ENCODE assay signal across 8 mouse cellular contexts in the genomic region with DNA sequence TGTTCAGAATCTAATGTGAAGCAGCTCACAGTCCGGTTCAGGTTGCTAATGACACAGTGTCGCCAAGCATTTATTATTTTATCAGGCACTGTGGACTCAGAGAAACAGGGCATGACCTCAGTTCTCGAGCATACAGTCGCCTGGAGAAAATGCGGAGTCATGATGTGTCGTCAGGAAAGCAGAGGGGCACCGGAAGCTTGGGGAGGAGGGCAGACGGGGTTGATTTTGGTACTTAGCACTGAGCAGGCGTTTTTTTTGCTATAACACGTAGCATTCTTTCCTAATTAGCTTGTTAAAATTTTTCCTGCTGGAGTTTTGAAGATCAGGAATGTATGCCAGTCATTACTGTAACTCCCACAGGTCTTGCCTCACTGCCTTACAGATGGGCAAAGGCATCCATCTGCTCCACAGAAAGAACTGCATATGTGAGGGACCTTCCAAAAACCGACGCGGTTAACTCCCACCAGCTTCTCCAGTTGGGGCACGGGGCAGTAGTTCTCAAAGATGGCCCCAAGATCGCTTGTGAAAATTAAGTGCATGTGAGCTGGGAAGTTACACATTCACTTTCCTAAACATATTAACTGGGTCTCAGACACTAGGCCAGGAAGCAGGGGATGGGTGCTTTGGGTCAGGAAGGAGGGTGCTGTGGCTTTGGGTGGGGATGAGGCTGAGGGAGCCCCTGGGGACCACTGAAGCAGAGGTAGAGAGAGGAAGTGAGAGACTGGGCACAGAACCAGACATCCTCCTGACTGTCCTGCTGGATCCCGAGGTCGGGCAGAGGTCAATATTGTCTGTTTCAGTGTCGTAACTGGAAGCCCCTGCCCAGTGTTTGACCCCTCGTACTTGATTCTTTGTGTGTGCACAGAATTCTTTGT. TPM values are rescaled to one million over a fixed set of nuclear protein-coding genes. Genes with fewer than 3 reads are reported as not detected.
A peak's percentile ranks its signal among the peaks of the same experiment; 100 is the strongest.
DNase-seq lines count a peak whose midpoint lies in the region; ATAC-seq and TF ChIP-seq lines count a peak whose summit lies in the region.

No protein-coding gene starts in this region.

- H3ac ChIP-seq in C2C12 (ENCODE audit: control insufficient read depth, insufficient read length, low read depth) = no peak overlapping the region

- peak; percentile 86 for DNase-seq in MEL (ENCODE audit: low read depth, low spot score)
- peak; percentile 46 for DNase-seq in liver, postnatal 0 days
- peak; percentile 69 for DNase-seq in thymus, postnatal 4 days
- no peak for DNase-seq in right cerebral cortex, postnatal 10 days (ENCODE audit: low spot score in 2 of 2)
- no peak for DNase-seq in layer of hippocampus, adult 11-12 months (ENCODE audit: low spot score)
- DNase-seq in cerebellum, postnatal 14 days = no peak

- H3K27me3 ChIP-seq in C2C12 (ENCODE audit: control insufficient read depth, insufficient read depth, insufficient read length) (no peaks in the 10 kb centered on the region), MEL (ENCODE audit: control insufficient read depth in 1 of 2, insufficient read depth in 2 of 2, low read length in 2 of 2) (no peaks in the 10 kb centered on the region)
- H3K27me3 ChIP-seq in liver, postnatal 0 days (ENCODE audit: insufficient read depth, low read length) = no peaks in the 10 kb centered on the region

- peaks cover 0 to 15% of the 10 kb centered on the region in 2 experiments; a peak in 3 of 4 replicates for H3K4me1 ChIP-seq in MEL (ENCODE audit: control insufficient read depth in 1 of 2, insufficient read depth in 2 of 2, low read length in 2 of 2)
- peaks cover 10% of the 10 kb centered on the region for H3K4me1 ChIP-seq in liver, postnatal 0 days (ENCODE audit: insufficient read depth)

- H3K27ac ChIP-seq in MEL (ENCODE audit: control insufficient read depth, low read depth, low read length) = peak overlapping the region; percentile 90
- peak overlapping the region; percentile 20 for H3K27ac ChIP-seq in liver, postnatal 0 days (ENCODE audit: low read depth)

- no peak for TF ChIP-seq RAD21 in MEL (IDR thresholded peaks at IDR 0.05; ENCODE audit: low read depth, low read length)

- H3K79me2 ChIP-seq in C2C12 (ENCODE audit: control insufficient read depth, insufficient read depth) (no peaks in the 10 kb centered on the region), MEL (ENCODE audit: control insufficient read depth, insufficient read depth, low read length, poor library complexity) (no peaks in the 10 kb centered on the region)

- TF ChIP-seq POLR2A in MEL (IDR thresholded peaks at IDR 0.05; ENCODE audit: control insufficient read depth in 1 of 2, insufficient read depth in 1 of 2, low read depth in 1 of 2, low read length in 2 of 2, poor library complexity in 1 of 2) = peak in 1 of 2 experiments; percentile 45; a peak in 2 of 4 replicates

- H3K36me3 ChIP-seq in C2C12 (ENCODE audit: control insufficient read depth, insufficient read depth) (no peaks in the 10 kb centered on the region), MEL (ENCODE audit: control insufficient read depth in 1 of 2, insufficient read depth in 2 of 2, low read length in 2 of 2) (peaks cover 0 to 8% of the 10 kb centered on the region in 2 experiments; a peak in 1 of 4 replicates)
- H3K36me3 ChIP-seq in liver, postnatal 0 days (replicated peaks; ENCODE audit: insufficient read depth, low read length) = no peaks in the 10 kb centered on the region

- H3K79me3 ChIP-seq in C2C12 (ENCODE audit: low read depth) = no peaks in the 10 kb centered on the region

- 11% methylated on average over 19 of the region's 19 CpGs for WGBS in liver, postnatal 0 days (ENCODE audit: insufficient replicate concordance)

- peak; percentile 25 to 62; a peak in 2 of 4 replicates for TF ChIP-seq EP300 in MEL (IDR thresholded peaks at IDR 0.05; ENCODE audit: low read depth in 1 of 2, low read length in 2 of 2)
- TF ChIP-seq EP300 in liver, postnatal 0 days (IDR thresholded peaks at IDR 0.05; ENCODE audit: low read depth) = no peak

- peak overlapping the region; percentile 56 for H3K9ac ChIP-seq in MEL (ENCODE audit: control insufficient read depth, low read depth, low read length, poor library complexity, severe bottlenecking)
- no peak overlapping the region for H3K9ac ChIP-seq in liver, postnatal 0 days (replicated peaks)

- no peaks in the 10 kb centered on the region for H3K9me3 ChIP-seq in MEL (replicated peaks; ENCODE audit: insufficient read depth, low read length)
- no peaks in the 10 kb centered on the region for H3K9me3 ChIP-seq in liver, postnatal 0 days (ENCODE audit: low read length)

- H3K4me3 ChIP-seq in C2C12 (ENCODE audit: insufficient read depth, poor library complexity, severe bottlenecking) = no peak overlapping the region
- H3K4me3 ChIP-seq in MEL (ENCODE audit: control insufficient read depth in 1 of 2, insufficient read depth in 1 of 2, low read depth in 2 of 2, low read length in 2 of 2) = peak overlapping the region; percentile 28 to 32
- no peak overlapping the region for H3K4me3 ChIP-seq in liver, postnatal 0 days (ENCODE audit: low read depth, low read length)

- peak overlapping the region; percentile 22 for H3K4me2 ChIP-seq in liver, postnatal 0 days (ENCODE audit: low read depth, low read length)

- TF ChIP-seq CTCF in C2C12 (IDR thresholded peaks at IDR 0.05; ENCODE audit: control insufficient read depth, insufficient read depth, insufficient read length) = no peak
- TF ChIP-seq CTCF in MEL (IDR thresholded peaks at IDR 0.05 in 2 of 3, conservative IDR thresholded peaks at IDR 0.05 in 1 of 3; ENCODE audit: control insufficient read depth in 1 of 3, insufficient read depth in 1 of 3, low read depth in 2 of 3, low read length in 3 of 3, poor library complexity in 1 of 3, severe bottlenecking in 1 of 3) = no peak
- TF ChIP-seq CTCF in liver, postnatal 0 days (IDR thresholded peaks at IDR 0.05; ENCODE audit: low read depth) = no peak

- peak; percentile 90 to 91 for ATAC-seq in hematopoietic stem cell, adult 5-6 weeks (replicated peaks in 1 of 2; ENCODE audit: insufficient read depth in 1 of 2, low FRiP score in 2 of 2, low TSS enrichment in 1 of 2, low read depth in 1 of 2, poor library complexity in 2 of 2, severe bottlenecking in 2 of 2)
- peak; percentile 70 for ATAC-seq in liver, postnatal 0 days

TF ChIP-seq in C2C12, 6 proteins besides CTCF, POLR2A, EP300 and RAD21:
- TF ChIP-seq MAX (IDR thresholded peaks at IDR 0.05) (no peak), CEBPB (IDR thresholded peaks at IDR 0.05; ENCODE audit: low read depth) (peak; percentile 45)
TF ChIP-seq in C2C12: peak in this region for 1.

TF ChIP-seq in MEL, 35 proteins besides CTCF, POLR2A, EP300 and RAD21 (continues in another document):
- TF ChIP-seq ZNF384 (IDR thresholded peaks at IDR 0.05; ENCODE audit: low read depth, low read length) (peak; percentile 57; the same call in 1 of the 2 replicates), RCOR1 (IDR thresholded peaks at IDR 0.05; ENCODE audit: low read depth, low read length) (no peak), ETS1 (IDR thresholded peaks at IDR 0.05; ENCODE audit: low read depth, low read length) (peak; percentile 90), TCF12 (IDR thresholded peaks at IDR 0.05; ENCODE audit: low read depth, low read length) (peak; percentile 46; the same call in 1 of the 2 replicates), MYC (IDR thresholded peaks at IDR 0.05; ENCODE audit: low read depth, low read length) (no peak), ELF1 (IDR thresholded peaks at IDR 0.05; ENCODE audit: low read depth, low read length) (no peak), MEF2A (IDR thresholded peaks at IDR 0.05; ENCODE audit: extremely low read depth, insufficient replicate concordance, low read depth, low read length, poor library complexity, severe bottlenecking) (no peak), E2F4 (IDR thresholded peaks at IDR 0.05; ENCODE audit: borderline replicate concordance, low read depth, low read length) (no peak), TBP (IDR thresholded peaks at IDR 0.05; ENCODE audit: low read depth, low read length) (peak; percentile 53; the same call in 1 of the 2 replicates), MAZ (IDR thresholded peaks at IDR 0.05; ENCODE audit: low read depth, low read length) (peak; percentile 62; the same call in 1 of the 2 replicates), TAL1 (IDR thresholded peaks at IDR 0.05; ENCODE audit: low read length) (no peak), MYB (IDR thresholded peaks at IDR 0.05; ENCODE audit: low read depth, low read length) (no peak), BHLHE40 (IDR thresholded peaks at IDR 0.05; ENCODE audit: borderline replicate concordance, low read depth, low read length) (no peak), CHD1 (IDR thresholded peaks at IDR 0.05; ENCODE audit: low read depth, low read length) (no peak), MXI1 (IDR thresholded peaks at IDR 0.05; ENCODE audit: low read depth, low read length) (no peak; the same call in 1 of the 2 replicates), ZKSCAN1 (IDR thresholded peaks at IDR 0.05; ENCODE audit: low read depth, low read length) (no peak), CHD2 (IDR thresholded peaks at IDR 0.05; ENCODE audit: low read length) (no peak), MAFK (IDR thresholded peaks at IDR 0.05; ENCODE audit: borderline replicate concordance, low read depth, low read length) (peak; percentile 81), ZMIZ1 (IDR thresholded peaks at IDR 0.05; ENCODE audit: low read depth, low read length) (no peak)

RNA-seq across cellular contexts. Expression of a gene that starts 19.4 kb away (rescaled TPM):
- polyA plus RNA-seq in C2C12 (2012; fragmentation: generic; extraction: Trizol) (172 TPM), MEL (2012; ENCODE audit: insufficient read depth in 1 of 2, insufficient read length in 2 of 2, low read depth in 1 of 2, low replicate concordance in 2 of 2, missing spikeins in 1 of 2) (100 to 1,000 TPM in 1 of 2 experiments, not detected in 1; 127 TPM)
- 91.6 and 102 TPM in 2 replicates for total RNA-seq in MEL (2012; rRNA removed)
- total RNA-seq in hematopoietic stem cell, adult 5-6 weeks (2017) = 159 and 189 TPM in 2 replicates
- polyA plus RNA-seq in liver, postnatal 0 days (2015; fragmentation: Nextera tagmentation; extraction: Ambion mirVana) = 26.7 and 28.1 TPM in 2 replicates

RNA-seq across cellular contexts. Expression of a gene that starts 50.4 kb away (rescaled TPM):
- polyA plus RNA-seq in C2C12 (2012; fragmentation: generic; extraction: Trizol) (11.9 TPM), MEL (2012; ENCODE audit: insufficient read depth in 1 of 2, insufficient read length in 2 of 2, low read depth in 1 of 2, low replicate concordance in 2 of 2, missing spikeins in 1 of 2) (10 to 100 TPM in 1 of 2 experiments, not detected in 1; 38.3 TPM)
- total RNA-seq in MEL (2012; rRNA removed) = 27.3 and 32.6 TPM in 2 replicates
- 72.2 and 80.8 TPM in 2 replicates for total RNA-seq in hematopoietic stem cell, adult 5-6 weeks (2017)
- 26.6 and 30.1 TPM in 2 replicates for polyA plus RNA-seq in liver, postnatal 0 days (2015; fragmentation: Nextera tagmentation; extraction: Ambion mirVana)

RNA-seq across cellular contexts. Expression of a gene that starts 52.1 kb away (rescaled TPM):
- 1.3 TPM for polyA plus RNA-seq in C2C12 (2012; fragmentation: generic; extraction: Trizol)
- total RNA-seq in MEL (2012; rRNA removed) = 1.2 and 1.3 TPM in 2 replicates
- 1 to 10 TPM in 1 of 2 experiments, not detected in 1; 1.2 TPM for polyA plus RNA-seq in MEL (2012; ENCODE audit: insufficient read depth in 1 of 2, insufficient read length in 2 of 2, low read depth in 1 of 2, low replicate concordance in 2 of 2, missing spikeins in 1 of 2)
- total RNA-seq in hematopoietic stem cell, adult 5-6 weeks (2017) = 8.5 and 21.6 TPM in 2 replicates
- 0.15 TPM in 1 of 2 replicates, not detected in the other for polyA plus RNA-seq in liver, postnatal 0 days (2015; fragmentation: Nextera tagmentation; extraction: Ambion mirVana)

Comparison
In these comparisons a context has a peak if more than half of its experiments do, and no peak if none do; other contexts are left out.
1. H3K4me3 ChIP-seq: peak in MEL (2 of 2); none in C2C12 (single experiment) and liver, postnatal 0 days (single experiment).
2. DNase-seq: peak in MEL (single experiment), liver, postnatal 0 days (single experiment) and thymus, postnatal 4 days (single experiment); none in right cerebral cortex, postnatal 10 days (0 of 2), layer of hippocampus, adult 11-12 months (single experiment) and cerebellum, postnatal 14 days (0 of 2).